Mouse (Mus musculus): ENCODE measurements around the gene Tuba3b. TPM values are rescaled to one million over a fixed set of nuclear protein-coding genes. Genes with fewer than 3 reads are reported as not detected.

The Tuba3b gene
- total RNA-seq (2021): not detected
- long read RNA-seq: 0 reads

GRCm38 (mm10) chr6:145615666-145616210 is at the start of gene Tuba3b:
TSS of gene Tuba3b (plus strand) at chr6:145615757.
- DNase-seq (ENCODE audit: low spot score in 2 of 2): no peak

- DNase-seq (ENCODE audit: low spot score in 2 of 2): no peak
These were observed 48.3 kb upstream of the Tuba3b start for GRCm38 (mm10) chr6:145567296-145567695.

DNA sequence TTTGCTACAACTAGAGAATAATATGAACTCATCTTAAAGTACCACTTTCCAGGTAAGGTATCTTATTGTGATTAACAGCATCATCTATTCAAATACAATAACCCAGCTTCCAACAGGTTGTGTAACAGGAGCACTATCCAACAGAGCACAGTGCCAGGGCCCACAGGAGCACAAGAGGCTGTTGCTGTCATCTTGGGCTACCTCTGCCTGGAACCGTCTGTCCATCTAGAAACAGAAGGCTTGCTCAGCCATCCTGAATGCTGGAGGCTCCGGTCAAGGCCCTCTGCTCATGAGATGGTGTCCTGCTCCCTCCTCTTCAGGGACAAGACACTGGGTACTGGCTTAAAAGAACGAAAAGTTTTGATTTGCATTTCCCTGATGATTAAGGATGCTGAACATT is 47.7 kb upstream of the Tuba3b start:
- no peak for DNase-seq (ENCODE audit: low spot score in 2 of 2)

- DNase-seq (ENCODE audit: low spot score in 2 of 2): no peak
These were observed 46.9 kb upstream of the Tuba3b start for GRCm38 (mm10) chr6:145568701-145569100.

DNA sequence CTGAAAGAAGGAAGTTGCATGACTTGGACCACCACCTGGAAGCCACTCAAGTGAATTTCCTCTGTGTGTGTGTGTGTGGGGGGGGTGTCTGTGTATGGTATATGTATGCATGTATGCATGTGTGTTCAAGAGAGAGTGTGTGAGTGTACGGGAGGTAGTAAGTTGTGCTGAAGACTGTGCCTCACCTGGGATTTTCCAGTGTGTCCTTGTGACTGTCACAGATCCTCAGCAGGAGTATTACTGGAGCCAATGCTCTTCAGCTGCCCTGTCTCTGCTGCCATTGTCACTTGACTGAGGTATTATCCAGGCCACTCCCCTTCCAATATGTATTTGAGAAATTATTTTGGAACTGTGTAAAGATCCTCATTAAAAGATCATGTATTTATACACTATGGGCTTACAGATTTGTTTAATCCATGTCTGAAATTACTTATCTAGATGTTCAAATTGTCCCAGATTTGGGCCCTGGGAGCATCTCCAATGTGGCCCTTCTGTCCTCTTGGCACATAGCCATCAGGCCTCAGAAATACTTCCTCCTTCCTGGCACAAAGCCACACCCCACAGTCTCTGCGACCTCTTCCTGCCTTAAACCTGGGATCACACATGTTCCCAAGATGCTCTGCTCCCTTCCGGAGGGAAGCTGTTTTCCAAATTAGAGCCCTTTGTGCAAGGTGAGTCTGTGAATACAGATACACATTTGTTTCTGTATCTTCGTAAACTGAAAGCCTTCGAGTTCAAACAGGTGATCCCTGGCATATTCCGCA is 42.1 kb upstream of the Tuba3b start:
- DNase-seq (ENCODE audit: low spot score in 2 of 2): no peak

- no peak for DNase-seq (ENCODE audit: low spot score in 2 of 2)
These were observed 38.8 kb upstream of the Tuba3b start for GRCm38 (mm10) chr6:145576762-145577161.

DNA sequence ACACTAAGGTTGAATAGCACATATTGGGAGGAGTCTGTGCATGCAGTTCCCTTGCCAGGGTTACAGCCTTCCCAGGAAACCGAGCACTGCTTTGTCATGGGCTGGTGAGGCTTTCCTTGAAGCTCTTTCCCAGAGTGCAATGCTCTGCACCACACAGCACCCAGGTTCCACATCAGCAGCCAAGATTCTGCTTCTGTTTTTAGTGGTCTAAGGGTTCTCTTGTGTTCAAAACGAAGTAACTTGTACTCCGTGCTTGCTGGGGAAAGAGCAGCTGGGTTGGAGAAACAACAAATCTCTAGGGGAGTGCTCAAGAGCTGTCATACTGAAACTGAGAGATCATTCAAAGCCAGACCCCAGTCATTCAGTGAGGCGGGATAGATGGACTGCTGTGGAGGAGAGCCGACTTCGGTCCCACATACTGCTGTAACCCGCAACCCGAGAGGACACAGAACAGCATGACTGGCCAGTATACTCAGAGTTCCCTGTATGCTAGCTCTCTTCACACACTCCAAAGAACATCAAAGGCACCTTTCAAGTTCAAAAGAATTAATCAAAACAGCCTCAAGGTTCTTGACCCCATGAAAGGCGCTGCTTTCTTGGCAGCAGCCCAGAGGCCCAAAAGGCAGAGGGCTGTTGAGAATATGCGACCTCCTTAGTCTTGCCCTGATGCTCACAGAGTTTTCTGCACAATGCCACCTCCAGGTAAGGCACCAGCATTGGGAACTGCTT is 36.9 kb upstream of the Tuba3b start:
- DNase-seq (ENCODE audit: low spot score in 2 of 2): no peak

GRCm38 (mm10) chr6:145579761-145580160 is 35.8 kb upstream of the Tuba3b start:
- no peak for DNase-seq (ENCODE audit: low spot score in 2 of 2)

DNA sequence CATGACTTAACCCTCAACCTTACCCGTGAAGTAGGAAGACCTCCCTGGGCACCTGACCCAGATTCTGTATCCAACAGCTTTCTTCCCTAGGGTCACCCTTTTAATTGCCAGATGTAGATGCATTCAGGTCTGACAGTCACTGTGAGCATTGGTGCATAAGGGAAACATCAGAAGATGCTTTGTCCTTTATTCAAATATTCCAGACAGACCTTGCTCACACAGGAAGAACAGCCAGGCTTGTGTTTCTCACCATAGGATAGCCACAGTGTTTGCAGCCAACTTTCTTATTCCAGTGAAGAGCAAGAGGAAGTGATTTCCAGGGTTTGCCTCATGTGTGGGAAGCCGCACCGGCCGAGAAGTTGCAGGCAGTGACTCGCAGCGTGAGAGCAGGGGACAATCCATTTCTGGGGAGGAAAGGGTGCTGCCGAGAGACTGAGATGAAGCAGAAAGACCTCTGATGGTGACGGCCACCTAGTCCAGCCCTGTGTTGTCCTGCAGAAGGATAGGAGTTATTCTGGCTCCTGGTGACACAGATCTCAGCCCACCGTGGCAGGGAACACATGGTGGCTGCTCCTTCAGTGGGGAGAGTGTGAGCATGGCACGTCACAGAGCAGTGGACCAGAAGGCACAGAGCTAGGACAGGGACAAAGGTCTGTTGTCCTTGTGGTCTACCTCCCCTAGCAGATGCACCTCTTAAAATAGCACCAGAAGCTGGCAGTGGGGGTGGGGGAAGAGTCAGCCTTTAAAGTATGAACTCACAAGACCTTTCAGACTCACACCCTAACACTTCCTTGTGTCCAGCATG is 34.0 kb upstream of the Tuba3b start:
- DNase-seq (ENCODE audit: low spot score in 2 of 2): no peak

- DNase-seq (ENCODE audit: low spot score in 2 of 2): no peak
These were observed 30.2 kb upstream of the Tuba3b start for GRCm38 (mm10) chr6:145585052-145585973.

GRCm38 (mm10) chr6:145590501-145591293 is 24.9 kb upstream of the Tuba3b start:
- no peak for DNase-seq (ENCODE audit: low spot score in 2 of 2)

- no peak for DNase-seq (ENCODE audit: low spot score in 2 of 2)
These were observed 24.0 kb upstream of the Tuba3b start for GRCm38 (mm10) chr6:145591578-145591977.

- no peak for DNase-seq (ENCODE audit: low spot score in 2 of 2)
These were observed 23.5 kb upstream of the Tuba3b start for GRCm38 (mm10) chr6:145592036-145592435.

DNA sequence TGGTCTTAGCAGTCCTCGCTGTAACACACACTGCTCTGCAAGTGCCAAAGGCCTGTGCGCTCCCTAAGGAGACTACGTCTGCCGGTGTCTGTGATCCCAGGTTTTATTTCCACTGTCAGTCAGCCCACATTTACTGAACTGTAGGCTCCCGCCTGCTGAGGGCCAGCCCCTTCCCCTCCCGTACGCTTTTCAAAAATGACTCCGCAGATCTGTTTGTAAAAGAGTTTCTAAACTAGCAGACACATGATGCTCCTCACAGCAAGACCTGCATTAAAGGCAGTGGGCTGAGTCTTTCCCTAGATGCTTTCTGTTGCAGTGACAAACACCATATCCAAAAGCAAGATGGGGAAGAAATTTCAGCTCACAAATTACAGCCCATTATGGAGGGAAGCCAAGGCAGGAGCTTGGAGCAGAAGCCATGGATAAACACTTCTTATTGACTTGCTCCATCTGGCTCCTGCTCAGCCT is 23.0 kb upstream of the Tuba3b start:
- DNase-seq (ENCODE audit: low spot score in 2 of 2): no peak

- DNase-seq (ENCODE audit: low spot score in 2 of 2): no peak
These were observed 21.6 kb upstream of the Tuba3b start for GRCm38 (mm10) chr6:145593991-145594390.

DNA sequence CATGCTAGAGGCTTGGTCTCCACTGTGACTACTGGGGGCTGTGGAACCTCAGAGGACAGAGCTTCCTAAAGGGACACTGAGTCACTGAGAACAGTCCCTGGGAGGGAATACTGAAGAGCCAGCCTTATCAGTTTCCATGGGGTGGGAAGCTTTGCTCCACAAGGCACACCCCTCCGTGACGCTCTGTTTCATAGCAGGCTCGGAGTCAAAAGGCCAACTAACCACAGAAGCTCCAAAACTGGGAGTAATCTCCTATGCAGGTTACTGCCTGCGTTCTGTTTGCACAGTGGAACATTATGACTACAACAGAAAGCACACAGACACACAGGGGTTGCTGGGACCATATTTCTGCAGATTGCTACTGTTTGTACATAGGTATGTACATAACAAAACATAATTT is 19.7 kb upstream of the Tuba3b start:
- DNase-seq (ENCODE audit: low spot score in 2 of 2): no peak

DNA sequence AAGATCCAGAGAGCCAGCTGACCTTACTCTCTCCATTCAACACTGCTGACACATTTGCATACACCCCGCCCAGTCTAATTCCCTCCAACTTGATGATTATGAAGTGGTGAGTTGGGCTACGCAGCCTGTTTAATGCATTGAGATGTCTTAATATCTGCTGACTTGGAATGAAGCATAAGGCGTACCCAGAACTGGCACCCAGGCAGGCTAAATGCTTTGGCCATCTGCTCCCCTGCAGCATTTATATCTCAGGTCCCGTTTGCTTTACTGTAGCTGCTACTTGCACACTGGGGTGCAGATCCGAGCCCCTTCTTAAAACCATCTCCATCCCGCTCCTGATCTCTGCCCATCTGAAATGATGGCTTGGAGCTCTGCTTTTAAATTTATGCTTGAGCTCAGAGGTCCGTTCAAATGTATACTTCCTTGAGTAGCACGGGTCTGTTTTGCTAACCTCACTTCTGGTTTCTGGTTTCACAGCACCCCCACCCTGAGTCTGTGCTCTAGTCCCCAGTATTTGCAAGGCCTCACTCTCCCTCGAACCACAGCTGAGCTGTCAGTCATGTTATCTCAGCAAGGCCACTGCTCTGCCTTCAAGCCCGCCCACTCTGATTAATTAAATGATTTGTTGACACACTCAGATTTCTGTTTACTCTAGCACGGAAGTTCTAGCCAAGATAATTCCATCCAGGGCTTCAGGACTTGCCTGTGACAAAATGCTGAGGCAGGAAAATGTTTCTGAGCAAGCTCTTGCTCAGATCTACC is 16.6 kb upstream of the Tuba3b start:
- no peak for DNase-seq (ENCODE audit: low spot score in 2 of 2)

- no peak for DNase-seq (ENCODE audit: low spot score in 2 of 2)
These were observed 11.4 kb upstream of the Tuba3b start for GRCm38 (mm10) chr6:145604126-145604525.

- no peak for DNase-seq (ENCODE audit: low spot score in 2 of 2)
These were observed 10.9 kb upstream of the Tuba3b start for GRCm38 (mm10) chr6:145604648-145605047.
